Mouse (Mus musculus): ENCODE data around the gene Gm9999.
"Not testable (repeated sequence)": the region's sequence is repeated elsewhere in the genome, so short reads cannot be mapped to it uniquely, and the experiment has no call there.

Gm9999 gene

GRCm38 (mm10) chr7:46983280-46983679 lies at the start of gene Gm9999:
Gene Gm9999 (plus strand): TSS chr7:46983580.
- in situ Hi-C loops (cut with MboI; ENCODE audit: low pct_unique_long_range_greater_than_20kb in 1 of 2, low sequenced_read_pairs in 2 of 2, unreplicated experiment in 1 of 2) = no loop called here

GRCm38 (mm10) chr7:46934788-46935187 lies 48.6 kb upstream of the Gm9999 start:
- in situ Hi-C loops (cut with MboI; ENCODE audit: low pct_unique_long_range_greater_than_20kb in 1 of 2, low sequenced_read_pairs in 2 of 2, unreplicated experiment in 1 of 2) = no loop called here

GRCm38 (mm10) chr7:46935847-46936246 lies 47.5 kb upstream of the Gm9999 start:
- in situ Hi-C loops (cut with MboI; ENCODE audit: low pct_unique_long_range_greater_than_20kb in 1 of 2, low sequenced_read_pairs in 2 of 2, unreplicated experiment in 1 of 2) = no loop called here

GRCm38 (mm10) chr7:46957831-46958691 lies 25.3 kb upstream of the Gm9999 start, which contains the start of gene Uevld:
Gene Uevld (minus strand): TSS chr7:46958527.
- in situ Hi-C loops (cut with MboI; ENCODE audit: low pct_unique_long_range_greater_than_20kb in 1 of 2, low sequenced_read_pairs in 2 of 2, unreplicated experiment in 1 of 2) = loop anchor here in 1 of 2 experiments (5.0 kb wide), 1 partner anchor 54 kb away; no protein-coding TSS in a partner anchor

GRCm38 (mm10) chr7:46958853-46959252 lies 24.5 kb upstream of the Gm9999 start:
- in situ Hi-C loops (cut with MboI; ENCODE audit: low pct_unique_long_range_greater_than_20kb in 1 of 2, low sequenced_read_pairs in 2 of 2, unreplicated experiment in 1 of 2) = loop anchor here in 1 of 2 experiments (5.0 kb wide), 1 partner anchor 53 kb away; no protein-coding TSS in a partner anchor

- in situ Hi-C loops (cut with MboI; ENCODE audit: low pct_unique_long_range_greater_than_20kb in 1 of 2, low sequenced_read_pairs in 2 of 2, unreplicated experiment in 1 of 2) = loop anchor here in 1 of 2 experiments (10.0 kb wide), 1 partner anchor 194 kb away; no protein-coding TSS in a partner anchor
Observed at GRCm38 (mm10) chr7:46960991-46961390, 22.4 kb upstream of the Gm9999 start.

- in situ Hi-C loops (cut with MboI; ENCODE audit: low pct_unique_long_range_greater_than_20kb in 1 of 2, low sequenced_read_pairs in 2 of 2, unreplicated experiment in 1 of 2) = loop anchor here in 1 of 2 experiments (10.0 kb wide), 1 partner anchor 193 kb away; no protein-coding TSS in a partner anchor
Observed at GRCm38 (mm10) chr7:46962132-46962531, 21.2 kb upstream of the Gm9999 start.

- in situ Hi-C loops (cut with MboI; ENCODE audit: low pct_unique_long_range_greater_than_20kb in 1 of 2, low sequenced_read_pairs in 2 of 2, unreplicated experiment in 1 of 2) = loop anchor here in 1 of 2 experiments (10.0 kb wide), 1 partner anchor 192 kb away; no protein-coding TSS in a partner anchor
Observed at GRCm38 (mm10) chr7:46962806-46963618, 20.4 kb upstream of the Gm9999 start.

- in situ Hi-C loops (cut with MboI; ENCODE audit: low pct_unique_long_range_greater_than_20kb in 1 of 2, low sequenced_read_pairs in 2 of 2, unreplicated experiment in 1 of 2) = loop anchor here in 1 of 2 experiments (10.0 kb wide), 1 partner anchor 191 kb away; no protein-coding TSS in a partner anchor
Observed at GRCm38 (mm10) chr7:46964070-46964469, 19.3 kb upstream of the Gm9999 start.

- in situ Hi-C loops (cut with MboI; ENCODE audit: low pct_unique_long_range_greater_than_20kb in 1 of 2, low sequenced_read_pairs in 2 of 2, unreplicated experiment in 1 of 2) = loop anchor here in 1 of 2 experiments (10.0 kb wide), 1 partner anchor 185 kb away; no protein-coding TSS in a partner anchor
Observed at GRCm38 (mm10) chr7:46969898-46970297, 13.5 kb upstream of the Gm9999 start.

GRCm38 (mm10) chr7:46974648-46975047 lies 8.7 kb upstream of the Gm9999 start:
- in situ Hi-C loops (cut with MboI; ENCODE audit: low pct_unique_long_range_greater_than_20kb in 1 of 2, low sequenced_read_pairs in 2 of 2, unreplicated experiment in 1 of 2) = no loop called here

- in situ Hi-C loops (cut with MboI; ENCODE audit: low pct_unique_long_range_greater_than_20kb in 1 of 2, low sequenced_read_pairs in 2 of 2, unreplicated experiment in 1 of 2) = no loop called here
Observed at GRCm38 (mm10) chr7:46975456-46975855, 7.9 kb upstream of the Gm9999 start.

- in situ Hi-C loops (cut with MboI; ENCODE audit: low pct_unique_long_range_greater_than_20kb in 1 of 2, low sequenced_read_pairs in 2 of 2, unreplicated experiment in 1 of 2) = no loop called here
Observed at GRCm38 (mm10) chr7:46985718-46986505, 2.5 kb downstream of the Gm9999 start.

- in situ Hi-C loops (cut with MboI; ENCODE audit: low pct_unique_long_range_greater_than_20kb in 1 of 2, low sequenced_read_pairs in 2 of 2, unreplicated experiment in 1 of 2) = no loop called here
Observed at GRCm38 (mm10) chr7:46986646-46987045, 3.3 kb downstream of the Gm9999 start.

GRCm38 (mm10) chr7:46987073-46987472 lies 3.7 kb downstream of the Gm9999 start:
- in situ Hi-C loops (cut with MboI; ENCODE audit: low pct_unique_long_range_greater_than_20kb in 1 of 2, low sequenced_read_pairs in 2 of 2, unreplicated experiment in 1 of 2) = no loop called here

- in situ Hi-C loops (cut with MboI; ENCODE audit: low pct_unique_long_range_greater_than_20kb in 1 of 2, low sequenced_read_pairs in 2 of 2, unreplicated experiment in 1 of 2) = not testable (repeated sequence)
Observed at GRCm38 (mm10) chr7:46989387-46989786, 6.0 kb downstream of the Gm9999 start.

GRCm38 (mm10) chr7:46993079-46993478 lies 9.7 kb downstream of the Gm9999 start:
- in situ Hi-C loops (cut with MboI; ENCODE audit: low pct_unique_long_range_greater_than_20kb in 1 of 2, low sequenced_read_pairs in 2 of 2, unreplicated experiment in 1 of 2) = no loop called here

GRCm38 (mm10) chr7:46995558-46995957 lies 12.2 kb downstream of the Gm9999 start:
- in situ Hi-C loops (cut with MboI; ENCODE audit: low pct_unique_long_range_greater_than_20kb in 1 of 2, low sequenced_read_pairs in 2 of 2, unreplicated experiment in 1 of 2) = no loop called here
